Mouse (Mus musculus) limb, embryonic 15.5 days (tissue): ENCODE measurements around the gene Gpr82. TPM values are rescaled to one million over a fixed set of nuclear protein-coding genes. Genes with fewer than 3 reads are reported as not detected.

Experiments used
- ATAC-seq: fragments of 200-750 bp; cut with Nextera tagmentation; 2 replicates; pipeline ENCODE4 v1.8.0; 2017; ENCODE audit warnings: low read depth, moderate TSS enrichment; ENCODE audit not compliant: insufficient number of reproducible peaks, low FRiP score, low TSS enrichment
- H3K27ac ChIP-seq: fragments of 300-500 bp; sonication (generic); 2 replicates; pipeline ENCODE4 v1.5.1; 2015; ENCODE audit warnings: moderate library complexity, mild to moderate bottlenecking, inconsistent platforms
- H3K27me3 ChIP-seq: fragments of 300-500 bp; sonication (generic); 2 replicates; pipeline ENCODE4 v1.6.1; 2015; ENCODE audit warnings: inconsistent platforms
- H3K36me3 ChIP-seq: fragments of 300-500 bp; sonication (generic); 2 replicates; pipeline ENCODE4 v1.6.1; 2015; ENCODE audit warnings: inconsistent platforms
- H3K4me1 ChIP-seq: fragments of 300-500 bp; sonication (generic); 2 replicates; pipeline ENCODE4 v1.6.1; 2015; ENCODE audit warnings: inconsistent platforms
- H3K4me2 ChIP-seq: fragments of 300-500 bp; sonication (generic); 2 replicates; pipeline ENCODE4 v1.6.1; 2015; ENCODE audit warnings: mild to moderate bottlenecking, inconsistent platforms
- H3K4me3 ChIP-seq: fragments of 300-500 bp; sonication (generic); 2 replicates; pipeline ENCODE4 v1.5.1; 2015; ENCODE audit warnings: mild to moderate bottlenecking, inconsistent platforms
- H3K9ac ChIP-seq: fragments of 300-500 bp; sonication (generic); 2 replicates; pipeline ENCODE4 v1.6.1; 2015; ENCODE audit warnings: inconsistent platforms
- H3K9me3 ChIP-seq: fragments of 300-500 bp; sonication (generic); 2 replicates; pipeline ENCODE4 v1.6.1; 2016; ENCODE audit warnings: inconsistent platforms
- WGBS: fragments of 180-500 bp; shearing (Covaris S2); methylation state at CpG from one replicate; pipeline ENCODE4 v1.1.7; 2015; 5-methylcytosine and 5-hydroxymethylcytosine counted together
- polyA plus RNA-seq: library from polyadenylated mRNA; unstranded; fragments of >200 nt; fragmentation: Nextera tagmentation; extraction: Ambion mirVana; gene quantifications from 2 replicates; pipeline ENCODE4 v1.2.1, GENCODE M21; 2015

The Gpr82 gene
- 0.36 and 0.41 TPM in 2 replicates for polyA plus RNA-seq

GRCm38 (mm10) chrX:13661063-13661462, at the start of gene Gpr82:
Gene Gpr82 (plus strand): TSS chrX:13661363.
- no peaks in the 10 kb centered on the region for H3K9me3 ChIP-seq
- 91% methylated on average over 5 of the region's 5 CpGs for WGBS
- no peaks in the 10 kb centered on the region for H3K36me3 ChIP-seq
- no peak within 1 kb of the TSS for H3K27ac ChIP-seq
- H3K4me3 ChIP-seq, result no peak within 1 kb of the TSS
- H3K27me3 ChIP-seq, result no peaks in the 10 kb centered on the region
- no peak within 1 kb of the TSS for H3K9ac ChIP-seq
- no peaks in the 10 kb centered on the region for H3K4me1 ChIP-seq
- H3K4me2 ChIP-seq, result no peak within 1 kb of the TSS
- ATAC-seq, result no peak

- no peaks in the 10 kb centered on the region for H3K27me3 ChIP-seq
- no peak for ATAC-seq
- H3K4me2 ChIP-seq, result no peak overlapping the region
- no peak overlapping the region for H3K9ac ChIP-seq
- H3K27ac ChIP-seq, result no peak overlapping the region
- no peak overlapping the region for H3K4me3 ChIP-seq
- WGBS, result 84% methylated on average over 2 of the region's 2 CpGs
- H3K9me3 ChIP-seq, result no peaks in the 10 kb centered on the region
- H3K36me3 ChIP-seq, result 0 out of 2 replicates have a peak, but pooled peaks cover 4% of the 10 kb centered on the region
- H3K4me1 ChIP-seq, result no peaks in the 10 kb centered on the region
Measured at GRCm38 (mm10) chrX:13612115-13612514, 49.0 kb upstream of the Gpr82 start.

GRCm38 (mm10) chrX:13616726-13617125, 44.4 kb upstream of the Gpr82 start:
- Histone ChIP-seq H3K36me3 (0 out of 2 replicates have a peak, but pooled peaks cover 4% of the 10 kb centered on the region), H3K4me2 (no peak overlapping the region), H3K4me3 (no peak overlapping the region), H3K9ac (no peak overlapping the region), H3K27me3 (no peaks in the 10 kb centered on the region), H3K9me3 (no peaks in the 10 kb centered on the region), H3K4me1 (no peaks in the 10 kb centered on the region), H3K27ac (no peak overlapping the region)
- WGBS, result 47% methylated on average over 1 of the region's 1 CpGs
- no peak for ATAC-seq

GRCm38 (mm10) chrX:13617294-13617693, 43.9 kb upstream of the Gpr82 start:
- Histone ChIP-seq H3K36me3 (0 out of 2 replicates have a peak, but pooled peaks cover 4% of the 10 kb centered on the region), H3K4me2 (no peak overlapping the region), H3K4me3 (no peak overlapping the region), H3K9me3 (no peaks in the 10 kb centered on the region), H3K4me1 (no peaks in the 10 kb centered on the region), H3K27ac (no peak overlapping the region), H3K9ac (no peak overlapping the region), H3K27me3 (no peaks in the 10 kb centered on the region)
- WGBS, result 100% methylated on average over 1 of the region's 1 CpGs
- no peak for ATAC-seq

- Histone ChIP-seq H3K4me3 (no peak overlapping the region), H3K9ac (no peak overlapping the region), H3K27ac (no peak overlapping the region), H3K4me2 (no peak overlapping the region), H3K27me3 (no peaks in the 10 kb centered on the region), H3K4me1 (no peaks in the 10 kb centered on the region), H3K36me3 (0 out of 2 replicates have a peak, but pooled peaks cover under 1% of the 10 kb centered on the region), H3K9me3 (no peaks in the 10 kb centered on the region)
- 77% methylated on average over 4 of the region's 4 CpGs for WGBS
- no peak for ATAC-seq
Measured at GRCm38 (mm10) chrX:13618476-13618875, 42.7 kb upstream of the Gpr82 start.

GRCm38 (mm10) chrX:13621473-13621872, 39.7 kb upstream of the Gpr82 start:
- Histone ChIP-seq H3K9me3 (no peaks in the 10 kb centered on the region), H3K4me1 (no peaks in the 10 kb centered on the region), H3K36me3 (no peaks in the 10 kb centered on the region), H3K4me2 (no peak overlapping the region), H3K4me3 (no peak overlapping the region), H3K27ac (no peak overlapping the region), H3K9ac (no peak overlapping the region), H3K27me3 (no peaks in the 10 kb centered on the region)
- ATAC-seq, result no peak
- 67% methylated on average over 4 of the region's 4 CpGs for WGBS

- WGBS, result 80% methylated on average over 5 of the region's 5 CpGs
Measured at GRCm38 (mm10) chrX:13622654-13623053, 38.5 kb upstream of the Gpr82 start.

GRCm38 (mm10) chrX:13631599-13632283, 29.4 kb upstream of the Gpr82 start, which contains the start of gene Gpr34:
Gene Gpr34 (plus strand): TSS chrX:13632089.
- Histone ChIP-seq H3K9ac (no peak within 1 kb of the TSS), H3K4me3 (no peak within 1 kb of the TSS), H3K27ac (no peak within 1 kb of the TSS), H3K36me3 (no peaks in the 10 kb centered on the region), H3K27me3 (no peaks in the 10 kb centered on the region), H3K4me1 (no peaks in the 10 kb centered on the region), H3K9me3 (no peaks in the 10 kb centered on the region), H3K4me2 (no peak within 1 kb of the TSS)
- WGBS, result 69% methylated on average over 5 of the region's 5 CpGs
- ATAC-seq, result no peak

More at GRCm38 (mm10) chrX:13622654-13623053, 38.5 kb upstream of the Gpr82 start:
- Histone ChIP-seq H3K4me2 (no peak overlapping the region), H3K4me1 (no peaks in the 10 kb centered on the region), H3K27ac (no peak overlapping the region), H3K9me3 (no peaks in the 10 kb centered on the region), H3K4me3 (no peak overlapping the region), H3K9ac (no peak overlapping the region), H3K27me3 (no peaks in the 10 kb centered on the region), H3K36me3 (no peaks in the 10 kb centered on the region)
- ATAC-seq, result no peak

- Histone ChIP-seq H3K4me2 (no peak overlapping the region), H3K4me3 (no peak overlapping the region), H3K9me3 (no peaks in the 10 kb centered on the region), H3K27ac (no peak overlapping the region), H3K27me3 (no peaks in the 10 kb centered on the region), H3K36me3 (no peaks in the 10 kb centered on the region), H3K4me1 (no peaks in the 10 kb centered on the region), H3K9ac (no peak overlapping the region)
- WGBS, result 82% methylated on average over 1 of the region's 1 CpGs
- no peak for ATAC-seq
Measured at GRCm38 (mm10) chrX:13636398-13636797, 24.8 kb upstream of the Gpr82 start.

- WGBS, result 73% methylated on average over 2 of the region's 2 CpGs
- no peak overlapping the region for H3K27ac ChIP-seq
- no peaks in the 10 kb centered on the region for H3K27me3 ChIP-seq
- H3K4me1 ChIP-seq, result no peaks in the 10 kb centered on the region
- no peak overlapping the region for H3K9ac ChIP-seq
- H3K36me3 ChIP-seq, result no peaks in the 10 kb centered on the region
- H3K9me3 ChIP-seq, result no peaks in the 10 kb centered on the region
- no peak overlapping the region for H3K4me3 ChIP-seq
- H3K4me2 ChIP-seq, result no peak overlapping the region
- no peak for ATAC-seq
Measured at GRCm38 (mm10) chrX:13638894-13639293, 22.3 kb upstream of the Gpr82 start.

GRCm38 (mm10) chrX:13651889-13652288, 9.3 kb upstream of the Gpr82 start:
- no peaks in the 10 kb centered on the region for H3K4me1 ChIP-seq
- WGBS, result 74% methylated on average over 2 of the region's 2 CpGs
- no peak overlapping the region for H3K27ac ChIP-seq
- H3K9me3 ChIP-seq, result no peaks in the 10 kb centered on the region
- no peaks in the 10 kb centered on the region for H3K27me3 ChIP-seq
- H3K36me3 ChIP-seq, result no peaks in the 10 kb centered on the region
- H3K4me2 ChIP-seq, result no peak overlapping the region
- H3K9ac ChIP-seq, result no peak overlapping the region
- ATAC-seq, result no peak
- no peak overlapping the region for H3K4me3 ChIP-seq

- H3K9me3 ChIP-seq, result no peaks in the 10 kb centered on the region
- 79% methylated on average over 1 of the region's 1 CpGs for WGBS
- no peaks in the 10 kb centered on the region for H3K27me3 ChIP-seq
- H3K4me1 ChIP-seq, result no peaks in the 10 kb centered on the region
- no peak overlapping the region for H3K4me3 ChIP-seq
- no peak overlapping the region for H3K27ac ChIP-seq
- no peak overlapping the region for H3K4me2 ChIP-seq
- H3K9ac ChIP-seq, result no peak overlapping the region
- no peaks in the 10 kb centered on the region for H3K36me3 ChIP-seq
- no peak for ATAC-seq
Measured at GRCm38 (mm10) chrX:13652291-13652690, 8.9 kb upstream of the Gpr82 start.
